Mouse (Mus musculus) embryonic facial prominence, embryonic 13.5 days (tissue): Measurements from ENCODE around the gene Olfr1002. TPM values are rescaled to one million over a fixed set of nuclear protein-coding genes. Genes with fewer than 3 reads are reported as not detected.
"Not testable (repeated sequence)": the region's sequence is repeated elsewhere in the genome, so short reads cannot be mapped to it uniquely, and the experiment has no call there.

Experiments used
- ATAC-seq: fragments of 200-750 bp; cut with Nextera tagmentation; 2 replicates; pipeline ENCODE4 v1.8.0; 2017; ENCODE audit warnings: low read depth; ENCODE audit not compliant: insufficient number of reproducible peaks, insufficient read depth, low FRiP score, low TSS enrichment
- H3K27ac ChIP-seq: fragments of 300-500 bp; sonication (generic); 2 replicates; pipeline ENCODE4 v1.5.1; 2015; ENCODE audit warnings: moderate library complexity, mild to moderate bottlenecking, inconsistent platforms
- H3K27me3 ChIP-seq: fragments of 300-500 bp; sonication (generic); 2 replicates; pipeline ENCODE4 v1.6.1; 2015; ENCODE audit warnings: mild to moderate bottlenecking, inconsistent platforms
- H3K36me3 ChIP-seq: fragments of 300-500 bp; sonication (generic); 2 replicates; pipeline ENCODE4 v1.6.1; 2015; ENCODE audit warnings: mild to moderate bottlenecking, inconsistent platforms
- H3K4me1 ChIP-seq: fragments of 300-500 bp; sonication (generic); 2 replicates; pipeline ENCODE4 v1.6.1; 2015; ENCODE audit warnings: inconsistent platforms
- H3K4me2 ChIP-seq: fragments of 300-500 bp; sonication (generic); 2 replicates; pipeline ENCODE4 v1.6.1; 2015; ENCODE audit warnings: moderate library complexity, mild to moderate bottlenecking, inconsistent platforms
- H3K4me3 ChIP-seq: fragments of 300-500 bp; sonication (generic); 2 replicates; pipeline ENCODE4 v1.5.1; 2015; ENCODE audit warnings: mild to moderate bottlenecking, inconsistent platforms
- H3K9ac ChIP-seq: fragments of 300-500 bp; sonication (generic); 2 replicates; pipeline ENCODE4 v1.6.1; 2015; ENCODE audit warnings: mild to moderate bottlenecking, inconsistent platforms
- H3K9me3 ChIP-seq: fragments of 300-500 bp; sonication (generic); 2 replicates; pipeline ENCODE4 v1.6.1; 2016; ENCODE audit warnings: inconsistent platforms
- WGBS: fragments of 180-500 bp; shearing (Covaris S2); methylation state at CpG from one replicate; pipeline ENCODE4 v1.1.7; 2015; ENCODE audit warnings: mixed read lengths; 5-methylcytosine and 5-hydroxymethylcytosine counted together
- polyA plus RNA-seq: library from polyadenylated mRNA; unstranded; fragments of >200 nt; fragmentation: Nextera tagmentation; extraction: Ambion mirVana; gene quantifications from 2 replicates; pipeline ENCODE4 v1.2.1, GENCODE M21; 2015

Olfr1002 gene
- not detected in 2 replicates for polyA plus RNA-seq

DNA sequence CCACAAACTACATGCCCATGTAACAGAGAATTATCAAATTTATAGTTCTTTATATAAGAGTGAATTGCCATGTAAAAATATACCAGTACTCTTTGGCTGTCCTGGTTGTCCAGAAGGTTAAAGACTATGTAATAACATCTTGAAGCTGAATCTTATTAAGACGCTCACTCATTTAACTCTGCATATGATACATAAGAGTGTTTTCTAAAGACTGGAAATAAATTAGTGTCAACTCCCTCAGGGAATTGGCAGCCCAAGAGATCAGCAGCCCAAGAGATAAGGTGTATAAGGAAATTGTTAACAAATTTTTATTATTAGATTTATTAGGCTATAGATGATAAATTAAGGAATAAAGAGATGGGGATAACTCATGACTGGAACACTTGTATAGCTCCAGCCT, at the start of gene Olfr1002:
Gene Olfr1002, minus strand, starts transcription at position 101 of the 400 bp plus-strand sequence.
- H3K4me1 ChIP-seq, result no peaks in the 10 kb centered on the region
- H3K4me3 ChIP-seq, result no peak within 1 kb of the TSS
- H3K27me3 ChIP-seq, result no peaks in the 10 kb centered on the region
- no peak within 1 kb of the TSS for H3K27ac ChIP-seq
- H3K9me3 ChIP-seq, result no peaks in the 10 kb centered on the region
- no peak within 1 kb of the TSS for H3K4me2 ChIP-seq
- H3K9ac ChIP-seq, result no peak within 1 kb of the TSS
- WGBS, result 87% methylated on average over 1 of the region's 1 CpGs
- no peak for ATAC-seq
- H3K36me3 ChIP-seq, result no peaks in the 10 kb centered on the region

DNA sequence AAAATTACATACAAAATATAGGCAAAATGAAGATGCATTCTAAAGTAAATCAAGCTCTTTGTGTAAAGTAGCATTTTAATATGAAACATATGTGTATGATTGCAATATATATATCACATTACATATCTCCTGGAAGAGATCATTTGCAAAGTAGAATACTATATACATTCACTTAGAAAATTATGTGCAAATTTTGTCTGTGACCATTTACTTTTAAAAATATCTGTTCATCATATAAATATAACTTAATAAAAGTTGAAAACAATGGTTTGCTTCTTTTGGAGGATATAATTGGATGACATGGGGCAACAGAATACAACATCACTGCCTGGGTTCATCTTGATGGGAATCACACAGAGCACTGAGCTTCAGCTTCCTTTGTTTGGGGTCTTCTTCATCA, 38.6 kb upstream of the Olfr1002 start, which contains the start of gene Olfr1008:
Gene Olfr1008, plus strand, starts transcription at position 301 of the 400 bp plus-strand sequence.
- no peaks in the 10 kb centered on the region for H3K36me3 ChIP-seq
- ATAC-seq, result no peak
- no peak within 1 kb of the TSS for H3K27ac ChIP-seq
- no peak within 1 kb of the TSS for H3K4me2 ChIP-seq
- no peak within 1 kb of the TSS for H3K9ac ChIP-seq
- H3K9me3 ChIP-seq, result 0 out of 2 replicates have a peak, but pooled peaks cover 3% of the 10 kb centered on the region
- H3K27me3 ChIP-seq, result no peaks in the 10 kb centered on the region
- H3K4me1 ChIP-seq, result no peaks in the 10 kb centered on the region
- no peak within 1 kb of the TSS for H3K4me3 ChIP-seq

DNA sequence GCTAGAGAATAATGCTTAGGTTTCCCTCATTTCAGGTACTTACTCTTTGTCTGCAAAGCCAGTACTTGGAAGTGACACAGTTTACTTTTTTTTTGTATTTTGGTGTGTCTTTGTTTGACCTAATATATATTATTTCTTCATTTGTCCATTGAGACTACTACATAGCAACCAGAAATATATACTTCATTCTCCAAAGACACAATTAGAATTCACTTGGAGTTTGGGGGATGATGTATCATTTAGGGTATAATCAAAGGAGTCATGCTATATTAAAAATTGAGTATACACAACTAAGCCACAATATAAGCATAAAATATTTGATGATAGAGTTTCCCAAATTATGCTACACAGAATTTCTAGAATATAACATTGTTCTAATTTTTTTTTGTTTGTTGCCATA, 28.2 kb upstream of the Olfr1002 start, which contains the start of gene Olfr1006:
Gene Olfr1006, minus strand, starts transcription at position 101 of the 400 bp plus-strand sequence.
- no peak within 1 kb of the TSS for H3K27ac ChIP-seq

DNA sequence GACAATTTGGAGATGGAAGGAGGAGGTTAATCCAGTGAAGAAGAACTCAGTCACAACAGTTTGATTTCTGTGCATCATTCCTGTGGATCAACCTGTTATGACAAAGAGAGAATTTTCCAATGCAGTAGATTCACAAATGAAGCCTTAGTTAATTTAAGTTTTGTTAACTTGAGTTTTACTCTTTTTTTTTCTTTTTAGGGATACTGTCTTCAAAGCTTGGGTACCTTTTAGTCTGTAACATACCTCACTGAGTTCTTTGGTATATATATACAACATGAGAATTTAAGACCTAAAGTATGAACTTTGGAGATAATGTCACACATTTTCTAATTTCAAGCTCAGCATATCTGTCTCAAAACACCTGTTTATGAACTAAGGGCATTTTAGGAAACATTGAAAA, 13.9 kb upstream of the Olfr1002 start, which contains the start of gene Olfr154:
Gene Olfr154, minus strand, starts transcription at position 101 of the 400 bp plus-strand sequence.
- H3K36me3 ChIP-seq, ATAC-seq, H3K9ac ChIP-seq, H3K4me3 ChIP-seq, H3K27me3 ChIP-seq, H3K4me1 ChIP-seq, H3K4me2 ChIP-seq, H3K9me3 ChIP-seq, H3K27ac ChIP-seq: not testable (repeated sequence)

More for the DNA sequence above, 28.2 kb upstream of the Olfr1002 start, which contains the start of gene Olfr1006:
- Histone ChIP-seq H3K4me2 (no peak within 1 kb of the TSS), H3K4me3 (no peak within 1 kb of the TSS), H3K9ac (no peak within 1 kb of the TSS), H3K9me3 (no peaks in the 10 kb centered on the region), H3K27me3 (no peaks in the 10 kb centered on the region), H3K36me3 (no peaks in the 10 kb centered on the region), H3K4me1 (no peaks in the 10 kb centered on the region)
- ATAC-seq, result no peak

DNA sequence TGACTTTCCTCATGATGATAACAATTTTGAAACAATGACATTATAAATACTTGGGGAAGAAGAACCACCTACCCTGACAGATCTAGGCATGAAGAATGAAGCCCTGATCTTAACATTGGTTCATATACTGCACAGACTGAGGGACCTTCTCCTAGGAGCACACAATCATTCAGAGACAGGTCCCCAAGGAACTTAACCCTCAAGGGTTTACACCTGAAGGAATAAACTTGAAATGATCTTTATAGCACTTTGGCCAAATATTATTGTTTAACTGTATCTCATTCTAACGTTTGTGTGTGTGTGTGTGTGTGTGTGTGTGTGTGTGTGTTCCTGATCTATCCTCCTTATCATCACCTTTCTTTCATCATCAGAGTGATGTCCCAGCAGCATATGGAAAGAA, 38.7 kb downstream of the Olfr1002 start, which contains the start of gene Olfr1000:
Gene Olfr1000, minus strand, starts transcription at position 101 of the 400 bp plus-strand sequence.
- no peak within 1 kb of the TSS for H3K4me3 ChIP-seq
- H3K27me3 ChIP-seq, result no peaks in the 10 kb centered on the region
- no peaks in the 10 kb centered on the region for H3K9me3 ChIP-seq
- H3K9ac ChIP-seq, result no peak within 1 kb of the TSS
- H3K36me3 ChIP-seq, result no peaks in the 10 kb centered on the region
- WGBS, result 65% methylated on average over 1 of the region's 1 CpGs
- no peak for ATAC-seq
- H3K4me1 ChIP-seq, result no peaks in the 10 kb centered on the region
- no peak within 1 kb of the TSS for H3K4me2 ChIP-seq
- H3K27ac ChIP-seq, result no peak within 1 kb of the TSS

Other genes starting within 250 kb of the Olfr1002 start
- gene Olfr992, start 241.2 kb downstream of the Olfr1002 start, polyA plus RNA-seq, result not detected in 2 replicates
- gene Olfr993, start 235.8 kb downstream of the Olfr1002 start, polyA plus RNA-seq, result not detected in 2 replicates
- not detected in 2 replicates for gene Olfr994, start 214.3 kb downstream of the Olfr1002 start, polyA plus RNA-seq
- gene Olfr995, start 207.1 kb downstream of the Olfr1002 start, polyA plus RNA-seq, result not detected in 2 replicates
- gene 4833423E24Rik, start 131.7 kb downstream of the Olfr1002 start, polyA plus RNA-seq, result 1.6 and 2.8 TPM in 2 replicates
- not detected in 2 replicates for gene Olfr996, start 71.5 kb downstream of the Olfr1002 start, polyA plus RNA-seq
- not detected in 2 replicates for gene Olfr998, start 61.8 kb downstream of the Olfr1002 start, polyA plus RNA-seq
- not detected in 2 replicates for gene Olfr1000, start 38.8 kb downstream of the Olfr1002 start, polyA plus RNA-seq
- not detected in 2 replicates for gene Olfr154, start 13.8 kb upstream of the Olfr1002 start, polyA plus RNA-seq
- gene Olfr1006, start 28.1 kb upstream of the Olfr1002 start, polyA plus RNA-seq, result not detected in 2 replicates
- gene Olfr1008, start 38.7 kb upstream of the Olfr1002 start, polyA plus RNA-seq, result not detected in 2 replicates
- gene Olfr1009, start 64.7 kb upstream of the Olfr1002 start, polyA plus RNA-seq, result not detected in 2 replicates
- gene Olfr1012, start 112.1 kb upstream of the Olfr1002 start, polyA plus RNA-seq, result not detected in 2 replicates
- gene Olfr1013, start 116.4 kb upstream of the Olfr1002 start, polyA plus RNA-seq, result not detected in 2 replicates
- gene Olfr1014, start 122.0 kb upstream of the Olfr1002 start, polyA plus RNA-seq, result not detected in 2 replicates
- not detected in 2 replicates for gene Olfr1015, start 131.3 kb upstream of the Olfr1002 start, polyA plus RNA-seq
- gene Olfr1016, start 151.8 kb upstream of the Olfr1002 start, polyA plus RNA-seq, result not detected in 2 replicates
- gene Olfr1018, start 167.8 kb upstream of the Olfr1002 start, polyA plus RNA-seq, result not detected in 2 replicates
- not detected in 2 replicates for gene Olfr1019, start 194.8 kb upstream of the Olfr1002 start, polyA plus RNA-seq
- not detected in 2 replicates for gene Olfr1020, start 196.3 kb upstream of the Olfr1002 start, polyA plus RNA-seq
- not detected in 2 replicates for gene Olfr1022, start 217.9 kb upstream of the Olfr1002 start, polyA plus RNA-seq
- gene Olfr1023, start 234.9 kb upstream of the Olfr1002 start, polyA plus RNA-seq, result not detected in 2 replicates